Mouse (Mus musculus) lung, adult 2 months (tissue): ENCODE measurements at regions not wholly inside any gene's neighbourhood (a gene's known extent, or its start where the extent isn't known, plus 50 kb on each side); places are given as distances from the start of the nearest gene placed in this dataset.

Experiments used
- CTCF ChIP-seq: fragments of 200-500 bp; IDR thresholded peaks from 2 replicates; pipeline ENCODE4 v1.5.1; 2011; ENCODE audit warnings: mild to moderate bottlenecking, low read length, control low read depth; ENCODE audit not compliant: insufficient read depth
- POLR2A ChIP-seq: fragments of 200-500 bp; IDR thresholded peaks from 2 replicates; pipeline ENCODE4 v1.6.1; 2011; ENCODE audit warnings: low read depth, mild to moderate bottlenecking, control low read depth, low read length, borderline replicate concordance; ENCODE audit errors: extremely low read depth

DNA sequence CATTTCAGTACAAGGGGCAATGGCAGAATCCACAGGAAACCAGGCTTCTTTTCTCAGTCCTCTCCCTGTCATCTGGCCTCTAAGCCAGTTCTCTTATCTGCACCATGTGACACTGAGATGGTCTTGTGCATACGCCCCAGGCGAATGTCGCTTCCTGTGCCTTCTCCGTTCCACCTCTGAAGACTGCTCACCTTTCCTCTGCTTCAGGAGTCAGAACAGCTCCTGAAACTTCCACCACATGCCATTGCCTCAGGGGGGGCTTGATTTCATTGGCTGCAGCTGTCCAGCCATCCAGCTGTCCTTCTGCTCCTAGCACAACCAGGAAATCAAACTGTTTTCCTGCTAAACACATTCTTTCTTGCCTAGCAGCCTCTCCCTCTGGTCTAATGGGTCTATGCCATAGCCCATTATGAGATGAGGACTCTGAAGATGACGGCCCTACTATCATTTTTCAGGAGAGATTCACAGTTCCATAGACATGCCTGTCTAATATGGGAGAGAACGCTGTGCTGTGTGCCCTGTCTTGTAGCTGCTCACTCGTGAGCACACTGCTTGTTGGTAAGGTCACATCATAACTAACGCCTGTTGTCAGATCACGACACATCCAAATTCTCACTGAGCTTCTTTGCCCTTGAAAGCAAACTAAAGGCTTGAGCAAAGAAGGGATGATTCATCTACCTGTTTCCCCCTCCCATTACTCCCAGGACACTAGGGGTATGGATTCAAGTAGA lies 129.9 kb upstream of the Fmo9 start:
- no peak for TF ChIP-seq CTCF
- TF ChIP-seq POLR2A: no peak
